Mouse (Mus musculus): Measurements from ENCODE around the gene Dgki.

Gene Dgki

DNA sequence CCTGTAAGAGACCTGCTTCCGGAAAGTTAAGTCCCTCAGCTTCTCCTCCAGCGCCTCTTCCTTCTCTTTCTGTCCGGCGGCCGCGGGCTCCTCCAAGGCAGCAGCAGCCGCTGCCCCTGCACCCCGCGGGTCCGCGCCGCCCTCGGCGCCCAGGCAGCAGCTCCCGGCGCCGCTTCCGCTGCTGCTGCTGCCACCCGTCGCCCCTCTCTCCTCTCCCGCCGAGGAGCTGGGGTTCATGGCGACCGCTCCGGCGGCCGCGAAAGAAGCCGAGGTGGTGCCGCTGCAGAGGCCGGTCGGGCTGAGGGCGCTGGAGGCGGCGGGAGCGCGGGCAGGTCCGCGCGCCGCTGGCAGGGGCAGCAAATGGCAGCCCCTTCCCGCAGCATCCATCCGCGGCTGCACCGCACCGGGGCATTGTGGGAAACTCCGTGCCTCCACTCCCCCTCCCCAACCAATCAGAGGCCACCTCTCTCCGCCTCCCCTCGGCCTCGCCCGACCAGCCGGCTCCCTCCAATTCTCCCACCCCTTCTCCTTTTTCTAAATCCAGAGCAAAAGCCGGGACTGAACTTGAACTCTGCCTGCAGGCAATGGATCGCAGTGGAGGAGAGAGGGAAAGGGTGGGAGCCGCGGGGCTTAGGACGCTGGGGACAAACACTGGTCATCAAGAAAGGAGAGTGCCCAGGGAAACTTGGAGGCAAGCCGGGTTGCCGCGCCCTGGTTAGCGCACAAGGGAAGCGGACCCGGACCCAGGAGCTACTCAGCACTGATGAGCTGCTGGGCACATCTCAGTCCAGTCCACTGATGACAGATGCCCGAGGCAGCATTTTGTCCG, at the start of gene Dgki:
Gene Dgki (minus strand): TSS at position 623 of the 829 bp plus-strand sequence.
- no peak for DNase-seq (ENCODE audit: low spot score)

DNA sequence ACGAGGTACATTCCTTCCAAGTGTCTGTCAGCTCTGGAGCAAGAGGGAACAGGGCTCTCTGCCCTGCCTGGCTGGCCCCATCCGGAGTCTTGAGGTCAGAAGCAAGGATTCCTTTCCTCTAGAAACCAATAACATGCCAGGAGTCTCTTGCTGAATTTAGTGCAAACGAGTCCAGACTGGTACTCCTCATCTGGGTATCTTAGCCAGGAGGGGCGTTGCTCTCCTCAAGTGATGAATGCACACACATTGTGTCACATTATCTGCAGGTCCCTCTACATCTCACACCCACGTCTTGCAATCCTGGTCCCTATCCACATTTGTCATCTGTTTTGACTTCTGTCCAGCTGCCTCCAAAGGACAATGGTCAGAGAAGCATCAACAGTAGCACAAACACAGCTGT, 47.6 kb upstream of the Dgki start:
- DNase-seq (ENCODE audit: low spot score): peak; percentile 80

DNA sequence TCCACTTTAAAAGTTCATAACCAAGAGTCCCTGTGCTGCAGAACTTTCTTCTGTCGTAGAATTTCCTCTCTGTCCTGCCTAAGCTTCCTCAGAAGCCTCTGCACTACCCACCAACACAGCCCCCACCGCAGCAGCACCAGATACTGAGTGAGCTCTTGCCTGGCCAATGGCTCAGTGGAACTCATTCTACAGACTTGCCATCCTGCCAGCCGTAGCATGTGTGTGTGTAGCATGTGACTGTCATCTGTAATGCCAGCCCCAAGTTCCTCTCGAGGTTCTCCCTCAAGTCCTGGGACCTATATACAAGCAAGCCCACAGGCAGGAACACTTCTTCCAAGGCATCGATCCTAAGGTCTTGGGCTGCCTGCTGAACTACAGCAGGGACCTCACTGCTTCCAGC, 38.1 kb upstream of the Dgki start:
- DNase-seq (ENCODE audit: low spot score): no peak

DNA sequence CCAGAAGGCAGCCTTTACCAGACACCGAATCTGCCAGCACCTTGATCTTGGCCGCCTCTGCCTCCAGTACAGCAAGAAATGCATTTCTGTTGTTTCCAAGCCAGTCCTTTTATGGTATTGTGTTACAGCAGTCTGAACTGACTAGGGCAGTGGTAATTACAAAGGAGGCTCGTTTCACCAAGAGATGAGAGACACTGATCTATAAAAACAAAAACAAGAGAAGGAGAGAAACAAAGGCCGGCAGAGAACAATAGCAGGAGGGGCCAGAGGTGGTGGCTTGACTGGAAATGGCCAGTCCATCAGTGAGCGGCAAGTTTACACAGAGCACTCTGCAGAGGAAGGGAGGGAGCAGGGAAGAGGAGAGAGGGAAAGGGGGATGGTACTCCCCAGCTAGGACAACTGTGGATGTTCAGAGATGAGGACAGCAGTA, 36.9 kb upstream of the Dgki start:
- no peak for DNase-seq (ENCODE audit: low spot score)

DNA sequence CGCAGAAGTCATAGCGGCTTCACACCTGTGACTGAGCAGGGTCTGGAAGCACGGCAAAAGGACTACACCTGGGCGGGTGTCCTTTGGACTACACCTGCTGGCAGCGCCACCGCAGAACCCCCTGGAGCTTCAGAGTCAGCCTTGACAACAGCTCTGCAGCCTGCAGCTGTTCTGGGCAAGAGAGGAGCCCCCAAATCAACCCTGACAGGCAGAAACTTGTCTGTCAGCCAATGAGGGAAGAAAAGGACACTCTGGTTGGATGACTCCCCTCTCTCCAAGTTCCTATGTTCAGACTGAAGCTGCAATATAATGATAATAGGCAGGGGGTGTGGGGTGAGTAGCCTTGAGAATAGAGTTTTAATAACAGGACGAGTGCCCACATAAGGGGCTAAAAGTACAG, 36.4 kb upstream of the Dgki start:
- no peak for DNase-seq (ENCODE audit: low spot score)

DNA sequence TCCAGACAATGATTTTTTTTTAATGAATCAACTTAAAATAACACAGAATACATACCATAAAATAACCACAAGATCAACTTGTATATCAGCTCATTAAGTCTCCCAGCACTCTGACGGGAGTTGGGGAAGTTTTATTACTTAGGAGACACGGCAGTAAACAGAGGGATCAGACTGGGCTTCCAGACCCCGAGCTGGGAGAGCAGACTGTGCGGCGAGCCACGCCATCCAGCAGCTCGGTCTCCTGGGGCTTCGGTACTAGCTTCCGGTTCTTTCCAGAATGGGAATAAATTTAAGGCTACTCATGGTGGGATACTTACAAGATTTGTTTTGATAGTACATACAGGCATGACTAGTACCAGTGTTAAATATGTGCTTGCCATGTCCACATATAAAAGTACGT, 32.9 kb upstream of the Dgki start:
- no peak for DNase-seq (ENCODE audit: low spot score)

DNA sequence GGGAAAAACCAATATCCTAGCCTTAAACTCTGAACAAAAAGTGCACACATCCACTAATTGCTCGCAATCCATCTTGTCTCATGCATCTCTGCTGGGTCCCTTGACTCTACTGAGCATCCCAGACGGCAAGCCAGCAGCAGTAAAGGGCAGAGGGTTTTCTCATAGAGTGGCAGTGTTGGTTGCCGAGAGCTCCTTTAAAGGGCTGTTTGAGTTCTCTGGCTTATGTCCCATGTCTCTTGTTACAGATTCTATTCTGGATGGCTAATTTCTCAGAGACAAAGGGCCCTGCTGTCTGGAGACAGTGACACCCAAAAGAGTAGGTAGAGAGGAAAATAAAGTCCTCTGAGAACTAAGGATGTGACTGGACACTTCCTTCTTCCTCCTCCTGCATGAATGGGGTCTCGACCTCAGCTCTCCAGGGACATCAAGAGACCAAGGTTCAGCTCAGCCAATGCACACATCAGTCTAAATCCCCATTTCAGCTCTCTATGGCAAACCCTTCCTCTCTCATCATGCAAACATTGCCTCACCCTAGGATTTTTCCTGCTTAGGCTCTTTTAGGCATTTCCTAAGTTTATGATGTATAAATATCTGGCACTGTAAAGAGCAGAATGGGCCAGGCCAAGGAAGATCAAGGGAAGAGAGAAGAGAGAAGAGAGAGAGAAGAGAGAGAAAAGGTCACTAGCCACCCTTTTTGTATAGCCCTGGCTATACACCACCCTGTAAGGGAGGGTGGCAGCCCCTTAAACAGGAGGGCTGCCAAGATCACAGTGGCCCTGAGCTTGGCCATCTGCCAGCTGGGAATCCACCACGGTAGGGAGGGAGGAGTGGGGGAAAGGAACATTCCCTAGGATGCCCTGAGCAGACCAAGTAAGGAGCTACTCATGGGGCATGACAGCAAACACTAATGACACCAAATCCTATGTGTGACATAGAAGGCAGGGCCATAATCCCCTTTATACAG, 30.2 kb upstream of the Dgki start:
- peak; percentile 64 for DNase-seq (ENCODE audit: low spot score)

DNA sequence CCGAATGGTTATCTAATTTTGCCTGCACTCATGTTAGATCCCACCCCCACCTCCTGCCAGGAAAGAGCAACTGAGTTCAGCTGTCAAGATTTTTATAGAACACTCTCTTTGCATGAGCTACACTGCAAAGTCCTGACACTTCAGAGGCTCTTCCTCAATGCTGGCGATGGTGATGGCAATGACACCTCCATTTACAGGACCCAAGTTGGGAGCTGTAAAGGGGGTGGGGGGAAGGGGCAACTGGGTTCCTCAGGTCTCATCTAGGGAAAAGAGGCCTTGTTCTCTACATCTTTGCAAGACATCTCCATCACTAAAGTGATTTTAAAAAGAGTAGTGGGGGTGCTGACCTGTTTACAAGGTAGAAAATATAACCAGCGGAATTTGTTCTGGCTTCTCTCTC, 29.4 kb upstream of the Dgki start:
- no peak for DNase-seq (ENCODE audit: low spot score)

DNA sequence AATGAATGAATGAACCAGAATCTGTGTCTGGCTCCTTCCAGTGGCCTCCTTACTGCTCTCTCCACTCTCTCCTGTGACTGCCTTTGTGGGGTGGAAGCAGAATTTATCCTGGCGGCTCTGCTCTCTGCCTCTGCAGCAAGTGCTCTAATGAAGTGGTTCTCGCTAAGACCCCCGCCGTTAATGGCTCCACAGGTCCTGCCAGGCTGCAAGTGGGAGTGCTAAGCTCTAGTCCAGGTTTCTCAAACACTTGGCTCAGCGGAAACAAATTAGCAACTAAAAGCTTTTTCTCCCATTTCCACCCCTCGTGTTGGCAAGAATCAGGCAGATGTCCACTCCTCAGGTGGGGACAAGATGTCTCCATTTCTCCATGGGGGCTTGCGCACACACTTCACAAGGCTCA, 28.7 kb upstream of the Dgki start:
- DNase-seq (ENCODE audit: low spot score): no peak

DNA sequence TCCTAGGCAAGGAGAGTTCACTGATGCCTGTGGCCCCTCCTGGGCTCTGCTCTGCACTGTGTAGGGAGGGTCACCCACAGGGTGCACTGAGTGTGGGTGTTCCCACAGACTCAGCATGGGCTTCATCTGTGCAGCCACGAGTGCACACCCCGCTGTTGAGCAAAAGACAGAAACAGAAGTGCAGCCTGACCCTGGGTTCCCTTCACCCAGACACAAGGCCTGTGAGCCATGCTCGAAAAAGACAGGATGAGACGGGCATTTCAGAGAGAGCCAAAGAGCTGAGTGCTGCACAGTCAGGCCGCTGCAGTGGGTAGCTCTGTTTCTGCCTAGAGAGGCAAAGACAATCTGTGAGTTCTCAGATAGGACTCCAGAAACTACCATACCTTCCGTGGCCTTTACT, 27.5 kb upstream of the Dgki start:
- peak; percentile 37 for DNase-seq (ENCODE audit: low spot score)

DNA sequence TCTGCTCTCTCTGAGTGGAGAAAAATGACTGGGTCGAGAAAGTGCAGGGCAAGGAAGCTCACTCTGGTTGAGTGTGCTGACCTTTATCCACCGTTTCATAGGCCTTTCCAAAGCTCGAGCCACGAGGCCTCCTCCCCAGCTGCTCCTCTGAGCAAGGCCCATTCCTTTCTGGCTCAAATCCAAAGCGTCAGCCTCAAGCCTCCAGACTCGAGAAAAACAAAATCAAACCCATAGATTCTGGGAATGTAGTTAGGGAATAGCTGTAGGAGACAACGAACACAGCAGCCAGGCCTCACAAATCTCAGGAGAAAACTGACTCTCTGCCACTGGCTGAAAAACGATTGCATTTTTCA, 26.6 kb upstream of the Dgki start:
- peak; percentile 97 for DNase-seq (ENCODE audit: low spot score)

DNA sequence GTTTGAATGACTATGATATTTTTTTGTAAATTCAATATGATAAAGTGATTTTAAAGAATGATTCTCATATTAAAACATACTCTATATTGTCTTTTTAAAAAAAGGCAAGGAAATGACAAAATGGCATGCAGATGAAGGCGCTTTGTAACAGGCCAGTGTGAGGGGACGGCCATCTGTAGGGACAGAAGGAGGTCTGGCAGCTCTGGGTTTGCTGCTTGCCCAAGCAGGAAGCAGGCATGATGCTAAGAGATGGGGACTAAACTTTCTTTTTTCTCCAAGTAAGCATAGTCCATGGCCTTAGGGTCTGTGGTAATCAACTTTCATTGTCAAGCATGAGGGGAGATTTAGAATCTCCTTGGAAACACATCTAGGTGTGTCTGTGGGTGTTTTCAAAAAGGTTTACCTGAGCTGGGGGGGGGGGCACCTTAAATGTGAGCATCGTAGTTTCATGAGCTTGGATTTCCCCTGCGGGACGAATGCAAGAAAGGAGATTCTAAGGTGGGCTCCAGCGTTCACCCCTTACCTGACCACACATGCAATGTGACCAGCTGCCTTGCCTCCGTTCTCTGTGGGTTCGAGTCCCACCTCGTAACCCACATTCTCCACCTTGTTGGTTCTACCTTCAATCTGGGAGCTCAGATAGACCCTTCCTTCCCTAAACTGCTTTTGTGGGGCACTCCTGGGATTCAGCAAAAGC, 26.1 kb upstream of the Dgki start:
- DNase-seq (ENCODE audit: low spot score): no peak

DNA sequence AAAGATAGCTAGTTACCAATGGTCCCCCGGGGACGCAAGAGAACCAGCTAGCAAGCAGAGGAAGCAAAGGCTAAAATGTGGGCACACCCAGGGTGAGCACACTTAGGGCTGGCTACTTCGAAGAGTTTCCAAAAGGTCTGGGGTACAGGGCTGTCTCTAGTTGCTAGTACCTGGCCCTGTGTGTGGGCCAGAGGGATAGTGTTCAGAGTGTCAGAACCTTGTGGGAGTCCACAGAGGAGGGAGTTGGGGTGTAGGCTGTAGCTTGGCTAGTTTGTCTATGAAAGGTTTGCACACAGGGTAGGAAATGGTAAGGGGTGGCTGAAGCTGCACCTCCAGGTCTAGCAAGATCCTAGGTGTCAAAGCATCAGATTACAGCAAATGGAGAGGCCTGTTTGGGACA, 25.1 kb upstream of the Dgki start:
- no peak for DNase-seq (ENCODE audit: low spot score)

DNA sequence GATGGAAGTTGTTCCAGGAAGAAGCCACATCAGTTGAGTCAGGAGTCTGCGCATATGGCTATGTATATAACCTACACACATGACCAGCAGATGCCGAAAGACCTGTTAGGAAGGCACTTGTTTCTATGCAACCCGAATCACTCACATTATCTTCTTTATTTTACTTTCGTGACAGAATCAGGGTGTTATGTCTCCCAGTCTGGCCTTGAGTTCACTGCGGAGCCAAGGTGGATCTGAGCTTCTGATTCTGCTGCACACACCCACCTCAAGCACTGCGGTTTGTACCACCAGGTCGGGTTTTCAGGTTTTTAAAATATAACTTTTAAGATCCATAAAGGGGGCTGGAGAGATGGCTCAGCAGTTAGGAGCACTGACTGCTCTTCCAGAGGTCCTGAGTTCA, 22.7 kb upstream of the Dgki start:
- DNase-seq (ENCODE audit: low spot score): no peak

DNA sequence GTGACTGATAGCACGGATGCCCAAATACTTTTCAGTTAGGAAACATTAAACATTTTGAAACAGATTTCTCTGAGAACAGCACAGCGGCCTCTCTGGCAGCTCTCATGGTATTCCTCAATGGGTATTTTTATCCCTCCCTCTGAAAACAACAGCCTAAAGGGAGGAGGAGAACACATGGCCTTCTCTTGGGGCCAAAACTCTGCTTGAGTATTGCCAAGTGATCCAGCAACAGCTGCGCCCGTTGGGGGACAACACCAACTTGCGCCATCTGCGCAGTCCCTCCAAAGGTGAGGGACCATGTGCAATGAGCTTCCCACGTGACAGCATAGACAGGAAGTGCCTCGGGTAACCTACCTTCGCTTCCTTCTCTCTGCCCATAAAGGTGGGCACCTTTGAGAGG, 22.1 kb upstream of the Dgki start:
- DNase-seq (ENCODE audit: low spot score): peak; percentile 16

DNA sequence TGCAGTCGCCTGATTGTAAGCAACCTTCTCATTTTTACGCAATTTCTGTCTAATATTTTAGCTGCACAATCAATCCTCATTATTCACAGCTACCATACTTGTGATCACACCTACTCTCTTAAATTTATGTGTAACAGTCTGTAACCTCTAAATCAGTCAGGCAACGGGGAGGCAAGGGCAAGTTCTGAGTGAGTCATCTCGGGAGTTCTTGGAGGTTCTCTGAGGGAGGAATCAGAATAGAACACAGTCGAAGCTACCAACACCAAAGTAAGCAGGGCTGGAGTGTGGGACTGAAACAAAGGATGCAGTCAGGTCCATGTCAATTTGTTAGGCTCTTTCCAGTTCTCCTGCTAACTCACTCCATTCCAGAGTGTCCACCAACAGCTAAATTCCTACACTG, 17.9 kb upstream of the Dgki start:
- no peak for DNase-seq (ENCODE audit: low spot score)

DNA sequence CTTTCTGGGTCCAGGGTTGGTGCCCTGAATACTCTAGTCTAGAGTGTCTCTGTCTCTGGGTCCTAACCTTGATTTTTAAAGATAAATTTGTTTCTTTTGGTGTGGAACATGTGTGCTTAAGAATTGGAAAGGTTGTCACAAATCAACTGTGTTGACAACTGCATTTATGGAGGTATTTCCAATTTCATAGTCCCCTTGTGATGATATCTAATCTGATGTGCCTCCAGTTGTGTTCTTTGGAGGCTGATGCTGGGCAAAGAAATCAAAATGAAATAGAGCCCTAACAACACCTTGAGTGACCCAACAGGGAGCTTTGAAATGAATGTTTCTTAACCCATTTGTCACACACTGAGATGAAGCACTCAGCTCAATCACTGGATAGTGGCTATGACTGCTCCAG, 15.5 kb upstream of the Dgki start:
- no peak for DNase-seq (ENCODE audit: low spot score)

DNA sequence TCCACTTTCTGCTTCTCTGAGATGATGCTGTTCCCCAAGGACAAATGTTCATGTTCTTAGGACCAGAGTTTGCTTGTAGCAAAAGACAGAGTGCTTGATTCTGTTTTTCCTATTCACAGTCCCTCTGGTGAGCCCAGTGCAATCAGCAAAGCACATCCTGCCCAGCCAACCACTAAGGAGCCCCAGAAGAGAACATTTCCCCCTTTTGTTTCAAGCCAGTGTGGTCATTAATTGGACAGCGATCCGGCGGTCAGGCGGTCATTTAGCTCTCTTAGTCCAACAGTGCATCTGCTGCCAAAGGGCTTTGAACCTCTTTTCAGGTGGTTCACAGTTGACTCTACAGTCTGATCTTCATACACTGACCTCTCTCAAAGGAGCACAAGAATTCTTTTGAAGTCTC, 10.6 kb upstream of the Dgki start:
- DNase-seq (ENCODE audit: low spot score): no peak

DNA sequence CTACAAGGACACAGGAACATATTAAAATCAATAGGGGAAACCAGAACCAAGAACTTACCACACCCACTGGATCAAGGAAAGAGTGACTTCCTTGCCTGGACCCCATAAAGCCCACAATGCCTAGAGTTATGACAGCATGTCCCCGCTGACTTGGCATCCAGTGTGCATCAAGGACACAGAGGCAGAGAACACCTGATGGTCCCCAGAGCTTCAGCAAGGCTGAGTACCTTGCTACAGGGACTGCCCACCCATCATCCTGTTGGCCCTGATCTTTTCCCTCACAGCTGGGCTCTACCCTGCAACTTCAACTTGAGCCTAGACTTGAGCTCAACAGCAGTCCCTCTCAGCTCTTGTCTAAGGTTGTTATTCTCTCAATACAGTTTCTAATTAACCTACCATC, 6.6 kb upstream of the Dgki start:
- no peak for DNase-seq (ENCODE audit: low spot score)

DNA sequence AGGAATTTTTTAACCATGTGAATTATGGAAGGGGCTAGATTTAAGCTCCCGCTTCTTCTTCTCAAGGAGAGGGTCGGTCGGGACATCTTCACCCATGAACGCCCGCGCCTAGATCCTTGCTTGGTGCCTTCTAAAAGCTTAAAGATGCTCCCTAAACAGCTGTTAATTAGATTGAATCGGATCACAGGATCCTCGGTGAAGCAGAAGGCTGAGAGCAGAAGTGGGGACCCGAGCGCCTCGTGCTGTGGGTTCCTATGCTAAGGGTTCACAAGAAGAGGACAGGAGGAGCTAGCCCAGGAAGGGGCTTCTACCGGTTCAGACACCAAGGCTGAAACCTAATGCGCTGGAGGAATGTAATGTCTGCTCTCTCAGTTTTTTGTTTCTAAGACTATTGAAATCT, 508 bp upstream of the Dgki start:
- DNase-seq (ENCODE audit: low spot score): no peak

DNA sequence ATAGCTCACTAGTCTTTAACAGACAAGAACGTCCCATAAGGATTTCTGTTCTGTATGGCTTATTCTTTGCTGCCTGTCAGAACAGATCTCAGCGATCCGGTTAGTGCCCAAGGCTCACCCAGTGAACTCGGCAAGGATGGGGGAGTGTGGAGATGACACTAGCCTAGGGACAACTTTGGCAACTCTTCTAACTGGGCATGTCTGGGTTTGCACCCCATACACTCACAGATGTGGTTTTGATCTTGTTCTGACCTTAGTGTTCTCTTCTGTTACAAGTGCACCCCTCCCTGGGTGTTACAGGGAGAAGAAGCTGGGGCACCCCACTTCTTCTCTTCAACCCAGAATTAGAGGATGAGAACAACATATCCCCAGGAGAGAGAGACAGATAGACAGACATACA, 1.0 kb downstream of the Dgki start:
- no peak for DNase-seq (ENCODE audit: low spot score)

DNA sequence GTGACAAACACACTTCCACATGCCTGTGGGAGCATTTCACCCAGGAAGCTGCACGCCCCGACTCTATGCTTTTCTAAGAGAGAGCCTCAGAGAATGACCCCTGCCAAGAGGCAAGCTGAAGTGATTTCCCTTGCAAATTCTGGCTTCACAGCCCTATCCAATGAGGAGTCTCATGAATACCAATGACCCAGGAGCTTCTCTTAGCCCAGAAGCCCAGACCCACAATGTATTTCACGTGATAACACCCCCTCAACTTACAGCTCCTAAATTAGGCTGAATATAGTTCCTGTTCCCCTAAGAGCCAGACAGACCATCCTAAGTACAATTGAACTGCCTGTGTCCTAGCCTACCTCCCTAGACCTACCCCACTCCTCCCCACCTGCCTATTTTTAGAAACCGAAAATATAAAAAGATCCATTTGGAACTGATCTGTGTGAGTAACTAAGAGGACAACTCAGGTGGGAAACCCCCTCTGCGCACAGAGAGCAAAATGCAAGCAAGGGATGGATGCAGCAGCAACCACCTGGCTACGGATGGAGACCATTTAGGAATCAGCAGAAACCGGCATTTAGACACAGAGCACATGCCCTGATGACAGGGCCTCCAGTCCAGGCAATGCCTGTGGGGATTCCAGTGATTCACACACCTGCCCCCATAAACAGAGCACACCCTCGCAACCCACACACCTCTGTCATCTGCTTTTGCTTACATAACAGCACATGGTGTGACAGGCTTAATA, 2.1 kb downstream of the Dgki start:
- DNase-seq (ENCODE audit: low spot score): no peak
